Mouse (Mus musculus): ENCODE results near the gene Olfr1358. TPM values are rescaled to one million over a fixed set of nuclear protein-coding genes. Genes with fewer than 3 reads are reported as not detected.

Olfr1358 gene
- polyA plus RNA-seq, 1 experiment from 2014 or later, result not detected

- Histone ChIP-seq H3K4me3 (ENCODE audit: low read depth, low read length) (no peak overlapping the region), H3K27ac (replicated peaks; ENCODE audit: low read depth, low read length) (no peak overlapping the region), H3K27me3 (ENCODE audit: control insufficient read depth, insufficient read depth, low read length) (no peaks in the 10 kb centered on the region), H3K9ac (ENCODE audit: low read length) (no peak overlapping the region), H3K4me2 (ENCODE audit: low read depth, severe bottlenecking) (no peak overlapping the region), H3K9me3 (ENCODE audit: control insufficient read depth, low read length) (no peaks in the 10 kb centered on the region), H3K4me1 (ENCODE audit: control insufficient read depth, insufficient read depth, low read length) (no peaks in the 10 kb centered on the region), H3K36me3 (ENCODE audit: control insufficient read depth, insufficient read depth, low read length) (no peaks in the 10 kb centered on the region)
- DNase-seq (ENCODE audit: low spot score), result no peak
- 58% methylated on average over 4 of the region's 4 CpGs for WGBS
- no peak for ATAC-seq (ENCODE audit: insufficient number of reproducible peaks, low FRiP score, low TSS enrichment, low read depth)
Measured at GRCm38 (mm10) chr10:78525511-78525910, 8.3 kb downstream of the Olfr1358 start.

- Histone ChIP-seq H3K4me2 (ENCODE audit: low read depth, severe bottlenecking) (no peak overlapping the region), H3K9me3 (ENCODE audit: control insufficient read depth, low read length) (no peaks in the 10 kb centered on the region), H3K4me3 (ENCODE audit: low read depth, low read length) (no peak overlapping the region), H3K27ac (replicated peaks; ENCODE audit: low read depth, low read length) (no peak overlapping the region), H3K9ac (ENCODE audit: low read length) (no peak overlapping the region), H3K36me3 (ENCODE audit: control insufficient read depth, insufficient read depth, low read length) (no peaks in the 10 kb centered on the region), H3K4me1 (ENCODE audit: control insufficient read depth, insufficient read depth, low read length) (no peaks in the 10 kb centered on the region), H3K27me3 (ENCODE audit: control insufficient read depth, insufficient read depth, low read length) (no peaks in the 10 kb centered on the region)
- DNase-seq (ENCODE audit: low spot score), result no peak
- no peak for ATAC-seq (ENCODE audit: insufficient number of reproducible peaks, low FRiP score, low TSS enrichment, low read depth)
- WGBS, result 73% methylated on average over 2 of the region's 2 CpGs
Measured at GRCm38 (mm10) chr10:78540943-78541342, 23.7 kb downstream of the Olfr1358 start.

GRCm38 (mm10) chr10:78565070-78565469, 47.8 kb downstream of the Olfr1358 start:
- WGBS, result 88% methylated on average over 1 of the region's 1 CpGs
- no peak for ATAC-seq (ENCODE audit: insufficient number of reproducible peaks, low FRiP score, low TSS enrichment, low read depth)

GRCm38 (mm10) chr10:78569191-78569590, 52.0 kb downstream of the Olfr1358 start:
- WGBS, result 85% methylated on average over 3 of the region's 3 CpGs
- Histone ChIP-seq H3K27me3 (ENCODE audit: control insufficient read depth, insufficient read depth, low read length) (no peaks in the 10 kb centered on the region), H3K9me3 (ENCODE audit: control insufficient read depth, low read length) (no peaks in the 10 kb centered on the region), H3K27ac (replicated peaks; ENCODE audit: low read depth, low read length) (no peak overlapping the region), H3K4me3 (ENCODE audit: low read depth, low read length) (no peak overlapping the region), H3K9ac (ENCODE audit: low read length) (no peak overlapping the region), H3K4me1 (ENCODE audit: control insufficient read depth, insufficient read depth, low read length) (no peaks in the 10 kb centered on the region), H3K4me2 (ENCODE audit: low read depth, severe bottlenecking) (no peak overlapping the region), H3K36me3 (ENCODE audit: control insufficient read depth, insufficient read depth, low read length) (no peaks in the 10 kb centered on the region)
- DNase-seq (ENCODE audit: low spot score) (no peak), ATAC-seq (ENCODE audit: insufficient number of reproducible peaks, low FRiP score, low TSS enrichment, low read depth) (no peak)

More at GRCm38 (mm10) chr10:78565070-78565469, 47.8 kb downstream of the Olfr1358 start:
- Histone ChIP-seq H3K4me3 (ENCODE audit: low read depth, low read length) (no peak overlapping the region), H3K27ac (replicated peaks; ENCODE audit: low read depth, low read length) (no peak overlapping the region), H3K4me1 (ENCODE audit: control insufficient read depth, insufficient read depth, low read length) (no peaks in the 10 kb centered on the region), H3K36me3 (ENCODE audit: control insufficient read depth, insufficient read depth, low read length) (no peaks in the 10 kb centered on the region), H3K27me3 (ENCODE audit: control insufficient read depth, insufficient read depth, low read length) (no peaks in the 10 kb centered on the region), H3K9ac (ENCODE audit: low read length) (no peak overlapping the region), H3K4me2 (ENCODE audit: low read depth, severe bottlenecking) (no peak overlapping the region), H3K9me3 (ENCODE audit: control insufficient read depth, low read length) (no peaks in the 10 kb centered on the region)
- no peak for DNase-seq (ENCODE audit: low spot score)

GRCm38 (mm10) chr10:78569686-78570085, 52.5 kb downstream of the Olfr1358 start:
- Histone ChIP-seq H3K27me3 (ENCODE audit: control insufficient read depth, insufficient read depth, low read length) (no peaks in the 10 kb centered on the region), H3K4me1 (ENCODE audit: control insufficient read depth, insufficient read depth, low read length) (no peaks in the 10 kb centered on the region), H3K36me3 (ENCODE audit: control insufficient read depth, insufficient read depth, low read length) (no peaks in the 10 kb centered on the region), H3K27ac (replicated peaks; ENCODE audit: low read depth, low read length) (no peak overlapping the region), H3K4me3 (ENCODE audit: low read depth, low read length) (no peak overlapping the region), H3K4me2 (ENCODE audit: low read depth, severe bottlenecking) (no peak overlapping the region), H3K9ac (ENCODE audit: low read length) (no peak overlapping the region), H3K9me3 (ENCODE audit: control insufficient read depth, low read length) (no peaks in the 10 kb centered on the region)
- DNase-seq (ENCODE audit: low spot score) (no peak), ATAC-seq (ENCODE audit: insufficient number of reproducible peaks, low FRiP score, low TSS enrichment, low read depth) (no peak)
- WGBS, result 58% methylated on average over 3 of the region's 3 CpGs

Small RNA genes lying within 50 kb of the gene (microRNA-seq; reads per million reads assigned to microRNA genes)
- not detected for gene Gm27541

Other genes starting within 250 kb of the Olfr1358 start
- gene Agpat3, start 164.9 kb upstream of the Olfr1358 start, polyA plus RNA-seq (2014; fragmentation: Nextera tagmentation; extraction: Ambion mirVana), result 37.4 and 38.0 TPM in 2 replicates
- 272 and 283 TPM in 2 replicates for gene Rrp1, start 104.4 kb upstream of the Olfr1358 start, polyA plus RNA-seq (2014; fragmentation: Nextera tagmentation; extraction: Ambion mirVana)
- 169 TPM in 2 replicates for gene Cstb, start 91.8 kb upstream of the Olfr1358 start, polyA plus RNA-seq (2014; fragmentation: Nextera tagmentation; extraction: Ambion mirVana)
- gene Pdxk, start 52.5 kb upstream of the Olfr1358 start, polyA plus RNA-seq (2014; fragmentation: Nextera tagmentation; extraction: Ambion mirVana), result 8.3 and 9.2 TPM in 2 replicates
- gene Ilvbl, start 56.9 kb downstream of the Olfr1358 start, polyA plus RNA-seq (2014; fragmentation: Nextera tagmentation; extraction: Ambion mirVana), result 24.6 and 29.2 TPM in 2 replicates
- 19.9 and 22.6 TPM in 2 replicates for gene Syde1, start 74.5 kb downstream of the Olfr1358 start, polyA plus RNA-seq (2014; fragmentation: Nextera tagmentation; extraction: Ambion mirVana)
- not detected in 2 replicates for gene Olfr1357, start 100.6 kb downstream of the Olfr1358 start, polyA plus RNA-seq (2014; fragmentation: Nextera tagmentation; extraction: Ambion mirVana)
- gene Casp14, start 200.9 kb downstream of the Olfr1358 start, polyA plus RNA-seq (2014; fragmentation: Nextera tagmentation; extraction: Ambion mirVana), result 0.17 and 0.18 TPM in 2 replicates
- not detected in 2 replicates for gene Ccdc105, start 235.6 kb downstream of the Olfr1358 start, polyA plus RNA-seq (2014; fragmentation: Nextera tagmentation; extraction: Ambion mirVana)